Mouse (Mus musculus) erythroblast, embryonic 14.5 days (primary cell): Measurements from ENCODE around the gene Olfr520.

Source experiments
- GATA1 ChIP-seq: IDR thresholded peaks from 2 replicates; pipeline ENCODE4 v1.6.1; 2012; ENCODE audit warnings: low read length, inconsistent platforms, mixed read lengths
- TAL1 ChIP-seq: IDR thresholded peaks from 3 replicates; pipeline ENCODE4 v1.6.1; 2012; ENCODE audit warnings: low read length, inconsistent platforms, mixed read lengths

GRCm38 (mm10) chr7:99734612-99735011 lies 4.5 kb downstream of the Olfr520 start:
- no peak for TF ChIP-seq GATA1
- TF ChIP-seq TAL1: no peak
